Mouse (Mus musculus): ENCODE measurements around the gene Ngfr. TPM values are rescaled to one million over a fixed set of nuclear protein-coding genes. Genes with fewer than 3 reads are reported as not detected.
A peak's percentile ranks its signal among the peaks of the same experiment; 100 is the strongest.

Ngfr gene
- polyA plus RNA-seq, 1 experiment from 2014 or later: 11.4 TPM

DNA sequence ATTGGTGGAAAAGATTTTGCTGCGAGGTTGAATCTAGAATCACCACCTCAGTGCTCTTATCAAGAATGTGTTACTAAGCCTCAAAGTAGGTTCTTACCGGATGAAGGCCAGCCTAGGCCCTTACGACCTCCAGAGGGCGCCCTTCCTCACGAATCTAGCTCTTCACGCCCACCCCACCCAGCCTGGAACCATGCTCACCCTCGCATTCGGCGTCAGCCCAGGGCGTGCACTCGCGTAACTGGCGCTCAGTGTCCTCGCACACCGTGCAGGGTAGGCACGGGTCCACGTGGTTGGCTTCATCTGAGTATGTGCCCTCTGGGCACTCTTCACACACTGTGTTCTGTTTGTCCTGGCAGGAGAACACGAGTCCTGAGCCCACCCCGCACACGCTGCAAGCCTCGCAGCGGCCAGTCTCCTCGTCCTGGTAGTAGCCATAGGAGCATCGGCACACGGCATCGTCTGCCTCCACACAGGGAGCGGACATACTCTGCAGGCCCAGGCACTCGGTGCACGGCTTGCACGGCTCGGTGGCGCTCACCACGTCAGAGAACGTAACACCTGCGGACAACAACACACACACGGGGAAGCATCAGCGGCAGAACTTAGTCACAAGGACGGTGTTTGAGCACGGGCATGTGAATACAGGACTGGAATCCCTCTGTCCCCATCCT, 9.6 kb downstream of the Ngfr start:
- Histone ChIP-seq H3K36me3 (ENCODE audit: control insufficient read depth, insufficient read depth, low read length) (no peaks in the 10 kb centered on the region), H3K4me3 (ENCODE audit: low read depth, low read length) (no peak overlapping the region), H3K9me3 (ENCODE audit: control insufficient read depth, low read length) (no peaks in the 10 kb centered on the region), H3K27me3 (replicated peaks; ENCODE audit: control insufficient read depth, insufficient read depth, low read length) (peaks cover 68% of the 10 kb centered on the region), H3K4me2 (peak overlapping the region; percentile 38), H3K4me1 (replicated peaks; ENCODE audit: control insufficient read depth, insufficient read depth, low read length) (peaks cover 4% of the 10 kb centered on the region; the same call in 1 of the 2 replicates), H3K9ac (ENCODE audit: low read depth, low read length) (no peak overlapping the region), H3K27ac (ENCODE audit: low read depth, low read length) (no peak overlapping the region)
- ATAC-seq (replicated peaks; ENCODE audit: low FRiP score) (no peak), DNase-seq (ENCODE audit: low spot score) (peak; percentile 64)
- WGBS: 14% methylated on average over 39 of the region's 39 CpGs

DNA sequence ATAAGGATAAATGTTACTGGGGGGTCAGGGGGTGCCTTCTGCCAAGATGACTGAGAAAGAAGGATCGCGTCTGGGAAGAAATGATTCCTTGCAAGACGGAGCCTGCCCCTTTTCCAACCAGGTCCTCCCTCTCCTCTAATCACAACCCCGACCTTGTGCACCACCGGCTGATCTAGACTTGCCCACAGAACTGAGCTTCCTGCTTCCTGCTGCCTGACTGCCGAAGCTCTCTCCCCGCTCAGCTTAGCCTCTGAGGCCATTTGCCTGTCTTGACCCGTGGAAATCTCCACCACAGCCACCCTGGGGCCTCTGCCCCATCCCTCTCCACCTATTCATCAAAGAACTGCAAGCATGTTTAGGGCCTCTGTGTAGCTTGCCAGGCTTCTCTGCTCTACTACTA, 11.2 kb downstream of the Ngfr start:
- no peak overlapping the region for H3K9ac ChIP-seq (ENCODE audit: low read depth, low read length)
- peaks cover 59% of the 10 kb centered on the region for H3K27me3 ChIP-seq (replicated peaks; ENCODE audit: control insufficient read depth, insufficient read depth, low read length)
- ATAC-seq (replicated peaks; ENCODE audit: low FRiP score): no peak
- 38% methylated on average over 8 of the region's 8 CpGs for WGBS
- H3K36me3 ChIP-seq (ENCODE audit: control insufficient read depth, insufficient read depth, low read length): no peaks in the 10 kb centered on the region
- no peak overlapping the region for H3K4me3 ChIP-seq (ENCODE audit: low read depth, low read length)
- DNase-seq (ENCODE audit: low spot score): no peak
- no peak overlapping the region for H3K27ac ChIP-seq (ENCODE audit: low read depth, low read length)
- no peak overlapping the region for H3K4me2 ChIP-seq
- H3K9me3 ChIP-seq (ENCODE audit: control insufficient read depth, low read length): no peaks in the 10 kb centered on the region
- peaks cover 10% of the 10 kb centered on the region; the same call in 1 of the 2 replicates for H3K4me1 ChIP-seq (replicated peaks; ENCODE audit: control insufficient read depth, insufficient read depth, low read length)

DNA sequence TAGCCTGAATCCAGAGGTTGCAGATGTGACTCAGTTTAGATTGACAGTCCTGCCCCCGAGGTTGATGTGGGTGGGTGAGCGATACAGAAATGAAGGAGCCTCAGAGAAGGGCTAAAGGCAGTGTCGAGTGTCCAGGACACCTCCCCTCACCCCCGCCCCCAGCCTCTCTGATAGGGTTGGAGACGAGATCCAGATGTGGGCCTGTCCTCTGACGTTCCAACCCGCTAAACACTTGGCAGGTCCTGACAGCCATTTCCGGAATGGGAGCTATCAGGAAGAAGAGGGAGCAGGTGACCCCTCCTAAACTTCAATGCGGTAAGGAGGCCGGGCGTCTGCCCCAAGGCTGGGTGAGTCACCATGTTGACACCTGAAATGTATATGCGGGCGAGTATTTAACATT, 11.7 kb downstream of the Ngfr start:
- H3K27ac ChIP-seq (ENCODE audit: low read depth, low read length): no peak overlapping the region
- ATAC-seq (replicated peaks; ENCODE audit: low FRiP score) (no peak), DNase-seq (ENCODE audit: low spot score) (no peak)
- no peak overlapping the region for H3K4me2 ChIP-seq
- H3K9me3 ChIP-seq (ENCODE audit: control insufficient read depth, low read length): no peaks in the 10 kb centered on the region
- peaks cover 55% of the 10 kb centered on the region for H3K27me3 ChIP-seq (replicated peaks; ENCODE audit: control insufficient read depth, insufficient read depth, low read length)
- H3K9ac ChIP-seq (ENCODE audit: low read depth, low read length): no peak overlapping the region
- H3K4me3 ChIP-seq (ENCODE audit: low read depth, low read length): no peak overlapping the region
- WGBS: 39% methylated on average over 13 of the region's 13 CpGs
- H3K4me1 ChIP-seq (replicated peaks; ENCODE audit: control insufficient read depth, insufficient read depth, low read length): peaks cover 8% of the 10 kb centered on the region; the same call in 1 of the 2 replicates
- H3K36me3 ChIP-seq (ENCODE audit: control insufficient read depth, insufficient read depth, low read length): no peaks in the 10 kb centered on the region

DNA sequence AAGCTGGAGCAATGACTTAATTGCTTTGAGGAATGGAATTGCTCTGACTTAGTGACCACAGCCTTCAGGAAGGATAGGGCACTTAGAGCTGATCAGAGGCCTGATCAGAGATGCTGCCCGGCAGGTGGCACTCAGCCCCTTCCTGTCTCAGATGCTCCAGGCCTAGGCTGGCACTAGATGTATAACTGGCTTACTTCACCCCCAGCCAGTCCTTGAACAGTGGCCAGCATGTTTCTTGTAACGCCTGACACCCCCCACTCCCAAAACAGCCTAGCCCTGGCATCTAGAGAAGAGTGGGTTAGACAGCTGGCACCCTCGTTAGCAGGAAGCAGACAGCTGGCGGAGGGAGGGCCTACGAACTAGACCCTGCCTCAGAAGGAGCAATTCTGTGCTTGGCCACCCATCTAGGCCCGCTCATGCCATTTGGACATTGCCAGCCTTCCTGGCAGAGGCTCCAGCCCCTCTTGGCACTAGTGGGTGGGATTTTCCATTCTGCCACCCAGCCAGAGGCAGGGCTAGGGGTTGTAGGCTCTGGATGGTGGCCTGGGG, 12.7 kb downstream of the Ngfr start:
- DNase-seq (ENCODE audit: low spot score): no peak
- no peak for ATAC-seq (replicated peaks; ENCODE audit: low FRiP score)
- Histone ChIP-seq H3K27me3 (replicated peaks; ENCODE audit: control insufficient read depth, insufficient read depth, low read length) (peaks cover 51% of the 10 kb centered on the region), H3K4me3 (ENCODE audit: low read depth, low read length) (no peak overlapping the region), H3K4me1 (replicated peaks; ENCODE audit: control insufficient read depth, insufficient read depth, low read length) (peaks cover 6% of the 10 kb centered on the region; the same call in 1 of the 2 replicates), H3K36me3 (ENCODE audit: control insufficient read depth, insufficient read depth, low read length) (no peaks in the 10 kb centered on the region), H3K4me2 (no peak overlapping the region), H3K9ac (ENCODE audit: low read depth, low read length) (no peak overlapping the region), H3K9me3 (ENCODE audit: control insufficient read depth, low read length) (no peaks in the 10 kb centered on the region), H3K27ac (ENCODE audit: low read depth, low read length) (no peak overlapping the region)
- 79% methylated on average over 6 of the region's 6 CpGs for WGBS

DNA sequence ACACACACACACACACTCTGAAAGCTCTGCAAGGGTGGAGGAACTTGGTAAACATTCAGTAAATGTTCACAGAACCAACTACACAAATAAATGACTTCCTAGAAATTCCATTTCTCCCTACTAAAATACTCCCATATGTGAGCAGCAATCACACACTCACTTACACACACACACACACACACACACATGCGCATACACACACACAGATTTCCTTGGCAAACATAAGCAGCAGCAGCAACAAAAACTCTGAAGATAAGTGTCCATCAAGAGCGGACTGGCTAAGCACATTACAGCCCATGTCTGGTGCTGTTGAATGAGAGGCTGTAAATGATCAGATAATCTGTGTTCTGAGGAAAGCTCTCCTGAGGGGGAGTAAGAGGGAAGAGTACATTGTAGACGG, 15.3 kb downstream of the Ngfr start:
- H3K27ac ChIP-seq (ENCODE audit: low read depth, low read length): no peak overlapping the region
- H3K9me3 ChIP-seq (ENCODE audit: control insufficient read depth, low read length): no peaks in the 10 kb centered on the region
- H3K9ac ChIP-seq (ENCODE audit: low read depth, low read length): no peak overlapping the region
- H3K27me3 ChIP-seq (replicated peaks; ENCODE audit: control insufficient read depth, insufficient read depth, low read length): peaks cover 27% of the 10 kb centered on the region
- no peaks in the 10 kb centered on the region for H3K36me3 ChIP-seq (ENCODE audit: control insufficient read depth, insufficient read depth, low read length)
- no peak for ATAC-seq (replicated peaks; ENCODE audit: low FRiP score)
- no peak for DNase-seq (ENCODE audit: low spot score)
- H3K4me2 ChIP-seq: no peak overlapping the region
- H3K4me3 ChIP-seq (ENCODE audit: low read depth, low read length): no peak overlapping the region
- 59% methylated on average over 3 of the region's 3 CpGs for WGBS
- peaks cover 6% of the 10 kb centered on the region; the same call in 1 of the 2 replicates for H3K4me1 ChIP-seq (replicated peaks; ENCODE audit: control insufficient read depth, insufficient read depth, low read length)

DNA sequence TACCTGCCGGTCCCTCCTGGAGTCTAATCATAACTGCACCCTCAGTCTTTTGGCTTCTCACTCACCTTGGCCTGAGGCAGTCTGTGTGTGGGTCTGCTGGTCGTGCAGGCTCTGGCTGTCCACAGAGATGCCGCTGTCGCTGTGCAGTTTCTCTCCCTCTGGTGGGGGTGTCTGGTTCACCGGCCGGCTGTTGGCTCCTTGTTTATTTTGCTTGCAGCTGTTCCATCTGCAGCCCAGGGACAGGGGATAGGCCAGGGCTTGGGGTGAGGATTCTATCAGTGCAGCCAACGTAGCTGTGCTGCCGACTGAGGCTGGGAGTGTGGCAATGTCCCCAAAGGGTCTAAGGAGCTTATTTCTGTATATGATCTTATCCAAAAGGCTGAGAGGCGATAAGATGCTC, 15.8 kb downstream of the Ngfr start:
- H3K36me3 ChIP-seq (ENCODE audit: control insufficient read depth, insufficient read depth, low read length): no peaks in the 10 kb centered on the region
- no peak overlapping the region for H3K27ac ChIP-seq (ENCODE audit: low read depth, low read length)
- peaks cover 6% of the 10 kb centered on the region; the same call in 1 of the 2 replicates for H3K4me1 ChIP-seq (replicated peaks; ENCODE audit: control insufficient read depth, insufficient read depth, low read length)
- DNase-seq (ENCODE audit: low spot score) (no peak), ATAC-seq (replicated peaks; ENCODE audit: low FRiP score) (no peak)
- H3K4me2 ChIP-seq: no peak overlapping the region
- H3K9me3 ChIP-seq (ENCODE audit: control insufficient read depth, low read length): no peaks in the 10 kb centered on the region
- no peak overlapping the region for H3K4me3 ChIP-seq (ENCODE audit: low read depth, low read length)
- peaks cover 23% of the 10 kb centered on the region for H3K27me3 ChIP-seq (replicated peaks; ENCODE audit: control insufficient read depth, insufficient read depth, low read length)
- no peak overlapping the region for H3K9ac ChIP-seq (ENCODE audit: low read depth, low read length)
- 44% methylated on average over 9 of the region's 9 CpGs for WGBS

DNA sequence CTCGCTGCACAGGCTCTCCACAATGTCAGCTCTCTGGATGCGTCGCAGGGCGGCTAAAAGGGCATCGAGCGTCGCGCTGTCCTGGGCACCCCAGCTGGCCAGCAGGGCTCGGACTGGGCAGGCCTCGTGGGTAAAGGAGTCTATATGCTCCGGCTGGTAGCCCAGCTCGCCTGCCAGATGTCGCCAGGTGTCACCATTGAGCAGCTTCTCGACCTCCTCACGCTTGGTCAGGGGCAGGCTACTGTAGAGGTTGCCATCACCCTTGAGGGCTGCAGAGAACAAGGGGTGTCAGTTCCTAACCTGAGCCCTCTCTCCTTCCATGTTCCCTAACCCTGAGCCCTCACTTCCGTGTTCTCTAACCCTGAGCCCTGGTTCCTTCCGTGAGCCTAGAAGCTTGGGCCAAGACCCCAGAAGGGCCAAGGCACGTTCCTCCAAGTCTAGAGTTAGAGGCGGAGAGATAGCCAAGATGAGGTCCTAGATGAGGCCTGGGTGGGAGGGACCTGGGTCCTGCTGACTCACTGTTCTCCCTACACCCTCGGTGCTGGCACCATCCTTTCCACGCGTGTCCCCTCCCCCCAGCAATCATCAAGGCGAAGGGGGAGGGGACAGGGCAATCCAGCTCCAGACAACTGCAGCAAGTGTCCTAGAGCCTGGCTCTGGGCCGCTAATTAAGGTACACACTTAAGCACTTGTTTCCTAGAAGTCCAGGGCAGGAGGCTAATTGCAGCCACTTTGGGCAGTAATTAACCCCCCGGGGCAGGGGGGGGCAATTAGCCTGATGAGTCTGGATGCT, 16.5 kb downstream of the Ngfr start:
- no peak for DNase-seq (ENCODE audit: low spot score)
- Histone ChIP-seq H3K4me2 (no peak overlapping the region), H3K4me3 (ENCODE audit: low read depth, low read length) (no peak overlapping the region), H3K36me3 (ENCODE audit: control insufficient read depth, insufficient read depth, low read length) (no peaks in the 10 kb centered on the region), H3K27me3 (replicated peaks; ENCODE audit: control insufficient read depth, insufficient read depth, low read length) (peaks cover 19% of the 10 kb centered on the region), H3K9ac (ENCODE audit: low read depth, low read length) (no peak overlapping the region), H3K9me3 (ENCODE audit: control insufficient read depth, low read length) (no peaks in the 10 kb centered on the region), H3K4me1 (replicated peaks; ENCODE audit: control insufficient read depth, insufficient read depth, low read length) (peaks cover 6% of the 10 kb centered on the region; the same call in 1 of the 2 replicates), H3K27ac (ENCODE audit: low read depth, low read length) (no peak overlapping the region)
- no peak for ATAC-seq (replicated peaks; ENCODE audit: low FRiP score)
- WGBS: 53% methylated on average over 25 of the region's 25 CpGs

DNA sequence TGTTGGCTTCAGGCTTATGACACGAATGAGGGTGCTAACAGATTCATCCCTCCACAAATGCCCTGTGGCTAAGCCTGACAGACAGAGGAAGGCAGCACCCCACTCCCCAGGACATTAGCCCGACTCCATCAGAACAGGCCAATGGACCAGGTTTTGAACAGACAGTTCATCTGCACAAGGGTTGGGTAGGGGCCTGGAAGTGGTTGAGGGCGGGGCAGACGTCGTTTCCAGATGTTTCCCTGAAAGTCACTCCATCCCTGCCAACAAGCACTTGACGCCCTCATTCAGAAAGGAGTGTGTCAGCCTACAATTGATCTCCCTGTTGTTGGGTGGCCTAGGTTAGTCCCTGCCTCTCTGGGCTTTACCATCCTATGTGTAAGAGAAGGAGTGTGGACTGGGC, 17.6 kb downstream of the Ngfr start:
- no peaks in the 10 kb centered on the region for H3K36me3 ChIP-seq (ENCODE audit: control insufficient read depth, insufficient read depth, low read length)
- H3K9ac ChIP-seq (ENCODE audit: low read depth, low read length): no peak overlapping the region
- H3K4me2 ChIP-seq: no peak overlapping the region
- peaks cover 6% of the 10 kb centered on the region; the same call in 1 of the 2 replicates for H3K4me1 ChIP-seq (replicated peaks; ENCODE audit: control insufficient read depth, insufficient read depth, low read length)
- no peak overlapping the region for H3K4me3 ChIP-seq (ENCODE audit: low read depth, low read length)
- DNase-seq (ENCODE audit: low spot score) (no peak), ATAC-seq (replicated peaks; ENCODE audit: low FRiP score) (no peak)
- H3K27ac ChIP-seq (ENCODE audit: low read depth, low read length): no peak overlapping the region
- no peaks in the 10 kb centered on the region for H3K9me3 ChIP-seq (ENCODE audit: control insufficient read depth, low read length)
- peaks cover 19% of the 10 kb centered on the region for H3K27me3 ChIP-seq (replicated peaks; ENCODE audit: control insufficient read depth, insufficient read depth, low read length)
- 83% methylated on average over 6 of the region's 6 CpGs for WGBS

Data from liver, embryonic 11.5 days (tissue).